Mouse (Mus musculus): Measurements from ENCODE around the gene Fam229a. TPM values are rescaled to one million over a fixed set of nuclear protein-coding genes. Genes with fewer than 3 reads are reported as not detected.
"Not testable (repeated sequence)": the region's sequence is repeated elsewhere in the genome, so short reads cannot be mapped to it uniquely, and the experiment has no call there.

Gene Fam229a
- polyA plus RNA-seq, 1 experiment from 2014 or later = not detected

DNA sequence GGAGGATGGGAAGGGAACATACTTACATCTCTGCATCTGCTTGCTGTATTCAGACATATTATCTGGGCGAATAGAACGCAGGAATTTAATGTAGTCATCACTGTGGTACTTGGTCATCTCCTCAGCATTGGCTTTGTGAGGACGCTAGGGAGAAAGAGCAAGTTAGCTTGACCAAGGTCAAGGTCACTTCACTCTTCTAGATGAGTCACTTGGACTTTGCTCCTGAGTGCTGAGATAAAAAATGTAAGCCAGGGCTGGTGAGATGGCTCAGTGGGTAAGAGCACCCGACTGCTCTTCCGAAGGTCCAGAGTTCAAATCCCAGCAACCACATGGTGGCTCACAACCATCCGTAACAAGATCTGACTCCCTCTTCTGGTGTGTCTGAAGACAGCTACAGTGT lies 37.9 kb downstream of the Fam229a start:
- not testable (repeated sequence) for H3K4me3 ChIP-seq (ENCODE audit: low read depth, low read length); ATAC-seq (ENCODE audit: insufficient read depth, low FRiP score, low TSS enrichment); H3K4me1 ChIP-seq (ENCODE audit: control insufficient read depth, insufficient read depth, low read length); H3K27ac ChIP-seq (ENCODE audit: low read depth, low read length); H3K9me3 ChIP-seq (ENCODE audit: control insufficient read depth, low read length); DNase-seq (ENCODE audit: low spot score); H3K27me3 ChIP-seq (ENCODE audit: control insufficient read depth, insufficient read depth, low read length); H3K4me2 ChIP-seq (ENCODE audit: low read depth); H3K9ac ChIP-seq (ENCODE audit: low read length)
- 93% methylated on average over 5 of the region's 6 CpGs for WGBS
- H3K36me3 ChIP-seq (ENCODE audit: control insufficient read depth, insufficient read depth, low read length) = peaks cover 29% of the 10 kb centered on the region

GRCm38 (mm10) chr4:129540012-129540411 lies 49.0 kb downstream of the Fam229a start:
- peaks cover 5% of the 10 kb centered on the region for H3K36me3 ChIP-seq (ENCODE audit: control insufficient read depth, insufficient read depth, low read length)
- no peak overlapping the region for H3K4me3 ChIP-seq (ENCODE audit: low read depth, low read length)
- ATAC-seq (ENCODE audit: insufficient read depth, low FRiP score, low TSS enrichment) (no peak), DNase-seq (ENCODE audit: low spot score) (no peak)
- WGBS = 89% methylated on average over 6 of the region's 6 CpGs
- no peaks in the 10 kb centered on the region for H3K27me3 ChIP-seq (ENCODE audit: control insufficient read depth, insufficient read depth, low read length)
- no peak overlapping the region; the same call in 1 of the 2 replicates for H3K9ac ChIP-seq (ENCODE audit: low read length)
- H3K4me2 ChIP-seq (ENCODE audit: low read depth) = no peak overlapping the region
- H3K9me3 ChIP-seq (ENCODE audit: control insufficient read depth, low read length) = no peaks in the 10 kb centered on the region
- peaks cover 10% of the 10 kb centered on the region for H3K4me1 ChIP-seq (ENCODE audit: control insufficient read depth, insufficient read depth, low read length)
- H3K27ac ChIP-seq (ENCODE audit: low read depth, low read length) = no peak overlapping the region

Other genes starting within 250 kb of the Fam229a start
- gene C77080, start 229.8 kb upstream of the Fam229a start, polyA plus RNA-seq (2014; fragmentation: Nextera tagmentation; extraction: Ambion mirVana) = 3.9 and 4.3 TPM in 2 replicates
- gene Sync, start 203.6 kb upstream of the Fam229a start, polyA plus RNA-seq (2014; fragmentation: Nextera tagmentation; extraction: Ambion mirVana) = 1.3 and 1.6 TPM in 2 replicates
- gene Rbbp4, start 155.8 kb upstream of the Fam229a start, polyA plus RNA-seq (2014; fragmentation: Nextera tagmentation; extraction: Ambion mirVana) = 483 and 511 TPM in 2 replicates
- 36.7 and 42.4 TPM in 2 replicates for gene Zbtb8os, start 155.5 kb upstream of the Fam229a start, polyA plus RNA-seq (2014; fragmentation: Nextera tagmentation; extraction: Ambion mirVana)
- gene Zbtb8a, start 113.1 kb upstream of the Fam229a start, polyA plus RNA-seq (2014; fragmentation: Nextera tagmentation; extraction: Ambion mirVana) = 6.7 and 7.4 TPM in 2 replicates
- gene Zbtb8b, start 50.3 kb upstream of the Fam229a start, polyA plus RNA-seq (2014; fragmentation: Nextera tagmentation; extraction: Ambion mirVana) = 2.1 and 2.6 TPM in 2 replicates
- 27.6 and 31.7 TPM in 2 replicates for gene Bsdc1, start 29.6 kb upstream of the Fam229a start, polyA plus RNA-seq (2014; fragmentation: Nextera tagmentation; extraction: Ambion mirVana)
- not detected in 2 replicates for gene Tssk3, start 168 bp upstream of the Fam229a start, polyA plus RNA-seq (2014; fragmentation: Nextera tagmentation; extraction: Ambion mirVana)
- gene Marcksl1, start 22.4 kb downstream of the Fam229a start, polyA plus RNA-seq (2014; fragmentation: Nextera tagmentation; extraction: Ambion mirVana) = 1,866 and 1,920 TPM in 2 replicates
- gene Hdac1, start 51.5 kb downstream of the Fam229a start, polyA plus RNA-seq (2014; fragmentation: Nextera tagmentation; extraction: Ambion mirVana) = 243 and 258 TPM in 2 replicates
- gene Lck, start 82.5 kb downstream of the Fam229a start, polyA plus RNA-seq (2014; fragmentation: Nextera tagmentation; extraction: Ambion mirVana) = 6.3 and 7.0 TPM in 2 replicates
- 1.1 and 1.3 TPM in 2 replicates for gene Fam167b, start 87.4 kb downstream of the Fam229a start, polyA plus RNA-seq (2014; fragmentation: Nextera tagmentation; extraction: Ambion mirVana)
- gene Eif3i, start 109.5 kb downstream of the Fam229a start, polyA plus RNA-seq (2014; fragmentation: Nextera tagmentation; extraction: Ambion mirVana) = 274 and 291 TPM in 2 replicates
- 187 and 192 TPM in 2 replicates for gene Tmem234, start 109.5 kb downstream of the Fam229a start, polyA plus RNA-seq (2014; fragmentation: Nextera tagmentation; extraction: Ambion mirVana)
- gene Dcdc2b, start 123.1 kb downstream of the Fam229a start, polyA plus RNA-seq (2014; fragmentation: Nextera tagmentation; extraction: Ambion mirVana) = 2.6 and 4.5 TPM in 2 replicates
- gene Iqcc, start 127.9 kb downstream of the Fam229a start, polyA plus RNA-seq (2014; fragmentation: Nextera tagmentation; extraction: Ambion mirVana) = 25.7 and 30.2 TPM in 2 replicates
- 65.9 and 69.4 TPM in 2 replicates for gene Ccdc28b, start 132.8 kb downstream of the Fam229a start, polyA plus RNA-seq (2014; fragmentation: Nextera tagmentation; extraction: Ambion mirVana)
- gene Txlna, start 149.9 kb downstream of the Fam229a start, polyA plus RNA-seq (2014; fragmentation: Nextera tagmentation; extraction: Ambion mirVana) = 104 and 108 TPM in 2 replicates
- gene Kpna6, start 181.6 kb downstream of the Fam229a start, polyA plus RNA-seq (2014; fragmentation: Nextera tagmentation; extraction: Ambion mirVana) = 14.0 and 15.7 TPM in 2 replicates
- 32.4 and 34.1 TPM in 2 replicates for gene Tmem39b, start 205.6 kb downstream of the Fam229a start, polyA plus RNA-seq (2014; fragmentation: Nextera tagmentation; extraction: Ambion mirVana)